Mouse (Mus musculus) thymus, adult 2 months (tissue): ENCODE measurements around the gene Map4k5. TPM values are rescaled to one million over a fixed set of nuclear protein-coding genes. Genes with fewer than 3 reads are reported as not detected.

Experiments
- DNase-seq: peaks from one replicate; pipeline ENCODE4 v3.0.0; 2021
- H3K27ac ChIP-seq: fragments of 200-500 bp; 2 replicates; pipeline ENCODE4 v1.5.1; 2012; ENCODE audit warnings: low read length, control low read depth; ENCODE audit not compliant: control insufficient read depth, insufficient read depth
- H3K27me3 ChIP-seq: fragments of 200-500 bp; 2 replicates; pipeline ENCODE4 v1.6.1; 2012; ENCODE audit warnings: mild to moderate bottlenecking, low read length, moderate library complexity, mixed read lengths; ENCODE audit not compliant: control insufficient read depth, insufficient read depth
- H3K36me3 ChIP-seq: fragments of 200-500 bp; 2 replicates; pipeline ENCODE4 v1.6.1; 2012; ENCODE audit warnings: mild to moderate bottlenecking, low read length, moderate library complexity; ENCODE audit not compliant: control insufficient read depth, insufficient read depth
- H3K4me1 ChIP-seq: fragments of 200-500 bp; replicated peaks from 2 replicates; pipeline ENCODE4 v1.6.1; 2012; ENCODE audit warnings: low read length; ENCODE audit not compliant: control insufficient read depth, insufficient read depth
- H3K4me3 ChIP-seq: fragments of 200-500 bp; 2 replicates; pipeline ENCODE4 v1.5.1; 2012; ENCODE audit warnings: mild to moderate bottlenecking, low read length, control low read depth, moderate library complexity; ENCODE audit not compliant: control insufficient read depth, insufficient read depth
- CTCF ChIP-seq: fragments of 200-500 bp; IDR thresholded peaks from 2 replicates; pipeline ENCODE4 v1.5.1; 2012; ENCODE audit warnings: mild to moderate bottlenecking, control low read depth, low read length, moderate library complexity, borderline replicate concordance; ENCODE audit not compliant: control insufficient read depth, poor library complexity, insufficient read depth; ENCODE audit errors: extremely low read depth
- POLR2A ChIP-seq: fragments of 200-500 bp; IDR thresholded peaks from 2 replicates; pipeline ENCODE4 v1.6.1; 2012; ENCODE audit warnings: mild to moderate bottlenecking, low read length, control low read depth, moderate library complexity; ENCODE audit not compliant: control insufficient read depth, poor library complexity, insufficient read depth; ENCODE audit errors: extremely low read depth
- WGBS: fragments of 180-500 bp; shearing (Covaris S2); methylation state at CpG from one replicate; pipeline ENCODE4 v1.1.7; 2018; 5-methylcytosine and 5-hydroxymethylcytosine counted together
- polyA plus RNA-seq: library from polyadenylated mRNA; depleted of rRNA; stranded (reverse); fragments of >200 nt; gene quantifications from 2 replicates; pipeline ENCODE4 v1.2.3, GENCODE M21; 2012

Map4k5 gene
- polyA plus RNA-seq, 1 experiment: 11.3 TPM

DNA sequence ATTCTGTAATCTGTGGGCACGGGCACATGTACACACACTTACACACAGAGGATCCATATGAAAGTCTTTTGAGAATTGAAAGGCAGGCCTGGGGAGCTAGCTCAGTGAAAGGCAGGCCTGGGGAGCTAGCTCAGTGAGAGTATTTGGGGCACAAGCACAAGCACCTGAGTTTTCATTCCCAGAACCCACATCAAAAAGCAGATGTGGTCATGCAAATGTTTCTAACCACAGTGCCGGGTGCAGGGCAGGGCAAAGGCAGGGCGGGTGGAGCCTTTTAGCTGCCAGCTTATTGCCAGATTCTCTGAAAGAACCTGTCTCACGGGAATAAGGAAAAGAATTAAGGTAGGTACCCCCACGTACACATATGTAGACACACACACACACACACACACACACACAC is 29.5 kb downstream of the Map4k5 start:
- Histone ChIP-seq H3K4me1 (peaks cover 45% of the 10 kb centered on the region), H3K27ac (no peak overlapping the region; the same call in 1 of the 2 replicates), H3K36me3 (no peaks in the 10 kb centered on the region), H3K27me3 (no peaks in the 10 kb centered on the region), H3K4me3 (no peak overlapping the region)
- WGBS: 1% methylated on average over 5 of the region's 5 CpGs
- DNase-seq: peak; percentile 77
- TF ChIP-seq CTCF: no peak
- TF ChIP-seq POLR2A: no peak

DNA sequence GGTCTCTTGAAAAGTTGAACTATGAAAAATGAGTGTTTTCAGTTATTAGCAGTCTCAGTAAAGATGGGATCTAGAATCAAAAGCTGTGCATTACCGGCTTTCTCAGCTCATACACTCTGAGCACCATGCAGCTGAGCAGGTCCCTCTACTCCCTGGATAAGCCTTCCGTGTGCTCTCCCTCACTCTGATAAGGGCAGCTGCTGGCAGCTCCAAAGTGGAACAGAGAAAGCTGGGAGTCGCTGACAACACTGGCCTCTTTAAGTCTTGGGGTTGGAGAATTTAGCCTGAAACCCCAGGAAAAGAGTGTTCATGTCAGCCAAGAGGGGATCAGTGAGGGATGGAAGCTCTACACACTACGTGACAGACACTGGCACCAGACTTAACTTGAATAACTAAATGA is 34.2 kb downstream of the Map4k5 start:
- H3K36me3 ChIP-seq: 0 out of 2 replicates have a peak, but pooled peaks cover 5% of the 10 kb centered on the region
- WGBS: 90% methylated on average over 4 of the region's 4 CpGs
- H3K4me3 ChIP-seq: no peak overlapping the region
- no peaks in the 10 kb centered on the region for H3K27me3 ChIP-seq
- no peak for TF ChIP-seq POLR2A
- no peak for TF ChIP-seq CTCF
- no peak for DNase-seq
- H3K4me1 ChIP-seq: peaks cover 16% of the 10 kb centered on the region
- no peak overlapping the region for H3K27ac ChIP-seq

DNA sequence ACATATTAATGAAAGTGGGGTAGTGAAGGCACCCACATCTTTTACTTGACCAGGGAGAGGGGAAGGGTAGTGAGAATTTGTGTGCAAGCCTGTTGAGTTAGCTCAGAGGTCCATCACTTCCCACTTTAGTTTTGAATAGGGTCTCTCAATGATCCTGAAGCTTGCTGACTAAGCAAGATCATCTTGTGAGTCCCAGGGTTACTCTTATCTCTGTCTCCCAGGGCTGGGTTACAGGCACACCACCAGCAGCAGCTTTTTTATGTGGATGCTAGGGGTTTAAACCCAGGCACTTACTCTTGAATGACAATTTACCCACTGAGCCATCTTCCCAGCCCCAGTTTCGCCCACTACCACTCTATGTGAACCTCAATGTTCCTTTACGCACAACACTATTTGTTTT is 35.4 kb downstream of the Map4k5 start:
- H3K4me3 ChIP-seq: no peak overlapping the region
- 97% methylated on average over 2 of the region's 2 CpGs for WGBS
- H3K36me3 ChIP-seq: 0 out of 2 replicates have a peak, but pooled peaks cover 5% of the 10 kb centered on the region
- H3K4me1 ChIP-seq: peaks cover 17% of the 10 kb centered on the region
- TF ChIP-seq POLR2A (no peak), CTCF (no peak)
- DNase-seq: no peak
- no peaks in the 10 kb centered on the region for H3K27me3 ChIP-seq
- no peak overlapping the region for H3K27ac ChIP-seq

DNA sequence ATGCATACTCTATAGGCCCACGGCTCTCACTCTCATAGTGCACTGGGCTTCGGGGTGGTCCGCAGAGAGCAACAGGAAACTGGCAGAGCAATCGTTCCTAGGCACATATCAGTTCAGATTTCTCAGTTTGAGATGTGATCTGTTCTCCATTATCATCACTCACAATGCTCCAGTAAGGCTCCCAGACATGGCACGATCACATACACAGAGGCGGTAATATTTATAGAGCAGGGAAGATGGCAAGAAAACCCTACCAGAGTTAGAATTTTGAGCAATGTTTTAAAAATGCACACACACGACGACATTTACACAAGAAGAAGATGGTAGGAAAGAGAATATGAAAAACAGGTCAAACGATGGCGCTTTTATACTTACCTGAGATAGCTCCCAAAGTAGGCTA is 36.6 kb downstream of the Map4k5 start:
- Histone ChIP-seq H3K4me1 (peaks cover 13% of the 10 kb centered on the region), H3K27ac (no peak overlapping the region), H3K4me3 (no peak overlapping the region), H3K27me3 (no peaks in the 10 kb centered on the region), H3K36me3 (0 out of 2 replicates have a peak, but pooled peaks cover 5% of the 10 kb centered on the region)
- DNase-seq: no peak
- 97% methylated on average over 10 of the region's 10 CpGs for WGBS
- TF ChIP-seq CTCF (no peak), POLR2A (no peak)

DNA sequence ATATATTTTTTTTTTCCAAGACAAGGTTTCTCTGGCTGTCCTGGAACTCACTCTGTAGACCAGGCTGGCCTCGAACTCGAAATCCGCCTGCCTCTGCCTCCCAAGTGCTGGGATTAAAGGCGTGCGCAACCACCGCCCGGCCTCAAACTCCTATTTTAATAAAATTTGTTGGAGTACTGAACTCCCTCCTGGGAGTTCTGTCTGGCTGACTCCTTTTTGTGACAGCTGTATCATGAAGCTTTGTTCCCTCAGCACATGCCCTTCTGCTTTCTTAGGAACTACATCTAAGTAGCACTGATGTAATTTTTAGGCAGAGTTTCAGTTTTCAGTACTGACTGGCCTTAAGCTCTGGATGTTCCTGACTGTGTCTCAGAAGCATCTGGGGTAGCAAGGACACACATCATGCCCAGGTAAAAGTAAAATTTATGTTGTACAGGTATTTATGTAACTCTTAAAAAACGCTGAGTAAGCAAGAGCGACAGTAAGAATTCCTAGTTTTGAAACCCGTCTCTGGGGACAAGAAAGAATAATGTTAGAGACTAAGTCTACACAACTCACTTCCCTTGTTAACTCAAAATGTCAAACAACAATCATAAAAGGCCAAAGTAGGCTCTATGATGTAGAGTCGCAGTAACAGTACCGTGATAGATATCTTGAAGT is 37.2 kb downstream of the Map4k5 start:
- Histone ChIP-seq H3K36me3 (0 out of 2 replicates have a peak, but pooled peaks cover 5% of the 10 kb centered on the region), H3K27ac (no peak overlapping the region), H3K4me1 (0 out of 2 replicates have a peak, but pooled peaks cover 7% of the 10 kb centered on the region), H3K27me3 (no peaks in the 10 kb centered on the region), H3K4me3 (no peak overlapping the region)
- no peak for DNase-seq
- WGBS: 97% methylated on average over 12 of the region's 12 CpGs
- TF ChIP-seq POLR2A (no peak), CTCF (no peak)

DNA sequence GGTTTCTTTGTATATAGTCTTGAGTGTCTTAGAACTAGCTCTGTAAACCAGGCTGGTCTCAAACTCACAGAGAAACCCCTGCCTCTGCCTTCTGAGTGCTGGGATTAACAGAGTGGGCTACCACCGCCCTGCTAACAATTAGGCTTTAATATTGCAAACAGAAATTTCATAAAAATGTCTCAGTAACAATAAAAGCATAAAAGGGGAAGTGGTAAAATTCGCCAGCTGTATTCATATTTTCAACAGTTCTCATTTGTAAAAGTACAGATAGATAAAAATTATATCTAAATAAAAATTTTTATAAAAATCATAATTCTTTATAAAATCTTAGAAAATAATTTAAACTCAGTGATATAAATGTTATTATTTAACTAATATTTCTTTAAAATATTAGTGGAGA is 39.1 kb downstream of the Map4k5 start:
- DNase-seq: no peak
- no peaks in the 10 kb centered on the region for H3K27me3 ChIP-seq
- no peak overlapping the region for H3K27ac ChIP-seq
- TF ChIP-seq CTCF (no peak), POLR2A (no peak)
- no peak overlapping the region for H3K4me3 ChIP-seq
- H3K4me1 ChIP-seq: 0 out of 2 replicates have a peak, but pooled peaks cover 7% of the 10 kb centered on the region
- 63% methylated on average over 2 of the region's 2 CpGs for WGBS
- peaks cover 8% of the 10 kb centered on the region; the same call in 1 of the 2 replicates for H3K36me3 ChIP-seq

DNA sequence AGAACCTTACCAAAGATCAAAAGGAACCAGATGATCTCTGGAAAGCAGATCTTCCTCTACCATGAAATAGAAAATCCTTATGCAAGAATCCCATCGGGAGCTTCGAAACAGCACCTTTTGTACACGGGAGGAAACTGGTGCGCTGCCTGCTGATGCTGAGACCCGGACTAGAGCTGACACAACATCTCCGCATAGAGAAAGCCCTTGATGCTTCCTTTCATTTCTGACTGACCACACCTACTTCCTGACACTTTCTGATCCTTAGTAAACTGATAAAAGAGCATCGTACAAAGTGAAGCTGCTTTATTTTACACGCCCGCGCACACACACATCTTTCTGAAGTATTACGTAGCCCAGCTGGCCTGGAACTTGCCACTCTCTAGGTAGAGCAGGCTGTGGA is 39.6 kb downstream of the Map4k5 start:
- WGBS: 32% methylated on average over 11 of the region's 11 CpGs
- H3K4me3 ChIP-seq: no peak overlapping the region
- H3K27ac ChIP-seq: no peak overlapping the region
- TF ChIP-seq CTCF (no peak), POLR2A (no peak)
- H3K4me1 ChIP-seq: 0 out of 2 replicates have a peak, but pooled peaks cover 7% of the 10 kb centered on the region
- DNase-seq: no peak
- H3K27me3 ChIP-seq: no peaks in the 10 kb centered on the region
- H3K36me3 ChIP-seq: peaks cover 10% of the 10 kb centered on the region; the same call in 1 of the 2 replicates
